Mouse (Mus musculus) activated CD4-positive, CD25-positive, alpha-beta regulatory T cell, adult 4 months (primary cell): ENCODE results near the gene Gm9833. TPM values are rescaled to one million over a fixed set of nuclear protein-coding genes. Genes with fewer than 3 reads are reported as not detected.
"Not testable (repeated sequence)": the region's sequence is repeated elsewhere in the genome, so short reads cannot be mapped to it uniquely, and the experiment has no call there.

Experiments used
- ATAC-seq: one replicate; pipeline ENCODE4 v1.8.0; 2017
- polyA plus RNA-seq, 2 experiments: library from polyadenylated mRNA; unstranded; fragments of 100-300 nt; shearing (Covaris generic); gene quantifications; one replicate each; pipeline ENCODE4 v1.2.1; 2017

The Gm9833 gene
- under 1 TPM in 1 of 2 experiments, not detected in 1; 0.54 TPM for polyA plus RNA-seq

DNA sequence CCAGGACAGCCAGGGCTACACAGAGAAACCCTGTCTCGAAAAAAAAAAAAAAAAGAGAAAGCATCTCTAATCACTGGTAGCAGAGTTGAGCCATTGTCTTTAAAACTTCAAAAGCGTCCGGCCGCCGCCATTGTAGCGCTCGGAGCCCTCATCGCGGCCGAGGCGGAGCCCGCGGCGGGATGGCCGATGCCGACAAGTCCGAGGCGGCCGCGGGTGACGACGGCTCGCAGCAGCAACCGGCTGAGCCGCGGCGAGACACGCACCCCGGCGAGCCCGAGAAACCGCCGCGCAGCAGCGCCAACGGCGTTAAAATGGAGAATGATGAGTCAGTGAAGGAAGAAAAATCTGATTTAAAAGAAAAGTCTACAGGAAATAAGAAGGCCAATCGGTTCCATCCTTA lies at the start of gene Gm9833:
Gene Gm9833 (plus strand): TSS at position 117 of the 400 bp plus-strand sequence.
- ATAC-seq: not testable (repeated sequence)

- no peak for ATAC-seq
Observed at GRCm38 (mm10) chr3:10070070-10070469, 17.8 kb upstream of the Gm9833 start.

GRCm38 (mm10) chr3:10075826-10076225 lies 12.1 kb upstream of the Gm9833 start:
- no peak for ATAC-seq

DNA sequence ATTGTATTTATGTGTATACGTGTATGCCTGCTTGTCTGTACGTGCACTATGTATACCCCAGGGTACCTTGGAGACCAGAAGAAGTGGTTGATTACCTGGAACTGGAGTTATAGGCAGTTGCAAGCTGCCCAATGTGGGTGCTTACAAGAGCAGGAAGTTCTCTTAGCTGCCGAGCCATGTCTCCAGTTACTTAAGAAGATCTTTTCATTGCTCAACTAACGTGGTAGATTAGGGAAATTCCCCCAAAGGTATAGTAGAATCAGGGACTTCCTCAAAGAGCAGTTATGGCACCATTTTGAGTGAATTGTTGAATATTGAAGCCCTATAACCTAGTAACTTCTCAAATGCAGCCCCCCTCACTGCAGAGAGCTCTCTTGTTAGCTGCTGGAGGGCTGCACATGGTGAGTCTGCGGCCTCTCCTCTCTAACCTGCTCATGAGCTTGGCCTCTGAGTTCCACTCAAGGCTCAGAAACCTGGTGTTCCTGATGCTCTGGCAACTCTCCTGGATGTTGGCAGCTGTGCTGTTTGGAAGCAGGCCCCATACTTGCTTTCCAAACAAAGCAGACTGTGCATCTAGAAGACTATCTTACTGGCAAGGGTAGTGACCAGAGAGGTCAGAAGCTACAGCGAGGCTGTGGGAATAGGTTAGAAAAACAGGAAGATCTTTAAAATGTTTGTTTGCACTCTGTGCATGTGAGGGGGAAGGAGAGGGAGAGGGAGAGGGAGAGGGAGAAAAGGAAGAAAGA lies 10.6 kb upstream of the Gm9833 start:
- no peak for ATAC-seq

DNA sequence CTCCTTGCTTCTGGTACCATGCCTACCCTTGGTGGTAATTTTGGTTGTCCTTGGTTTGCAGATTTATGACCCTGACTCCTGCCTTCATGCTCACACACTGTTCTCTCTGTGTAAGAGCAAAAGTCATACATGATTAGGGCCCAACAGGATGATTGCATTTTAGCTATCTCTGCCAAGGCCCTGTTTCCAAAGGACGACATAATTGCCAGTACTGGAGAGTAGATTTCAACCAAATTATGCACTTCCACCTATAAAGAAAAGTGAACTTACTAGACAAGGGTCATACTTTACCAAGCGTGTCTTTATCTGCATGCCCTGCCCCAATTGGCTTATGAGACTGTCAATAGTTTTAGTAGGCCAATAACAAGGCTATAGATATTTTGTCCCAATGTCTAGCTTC lies 9.8 kb upstream of the Gm9833 start:
- ATAC-seq: no peak

- ATAC-seq: no peak
Observed at GRCm38 (mm10) chr3:10081336-10081735, 6.6 kb upstream of the Gm9833 start.

- ATAC-seq: no peak
Observed at GRCm38 (mm10) chr3:10081911-10082541, 5.9 kb upstream of the Gm9833 start.

- no peak for ATAC-seq
Observed at GRCm38 (mm10) chr3:10082545-10083062, 5.3 kb upstream of the Gm9833 start.

GRCm38 (mm10) chr3:10084102-10084501 lies 3.8 kb upstream of the Gm9833 start:
- no peak for ATAC-seq

GRCm38 (mm10) chr3:10085396-10086119 lies 2.4 kb upstream of the Gm9833 start:
- no peak for ATAC-seq

DNA sequence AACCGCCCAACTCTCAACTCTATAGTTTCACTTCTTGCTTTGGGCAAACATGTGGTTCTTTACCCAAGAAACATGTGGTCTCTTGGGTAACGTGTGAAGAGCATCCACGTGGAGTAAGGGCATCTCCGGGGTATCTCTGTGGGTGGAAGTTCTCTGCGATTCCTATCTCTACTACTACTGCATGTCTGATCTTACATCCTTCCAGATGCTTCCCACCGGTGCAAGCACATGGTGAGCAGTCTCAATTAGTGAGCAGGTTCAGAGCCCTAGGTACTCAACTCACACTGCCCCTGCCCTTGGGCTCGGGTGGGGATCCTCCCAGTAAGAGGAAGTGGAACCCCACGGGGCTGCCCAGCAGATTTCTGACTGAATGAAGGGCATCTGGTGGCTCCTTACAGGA lies 399 bp upstream of the Gm9833 start:
- ATAC-seq: no peak

- ATAC-seq: no peak
Observed at GRCm38 (mm10) chr3:10091616-10092140, 3.8 kb downstream of the Gm9833 start.

- no peak for ATAC-seq
Observed at GRCm38 (mm10) chr3:10092499-10092898, 4.6 kb downstream of the Gm9833 start.

DNA sequence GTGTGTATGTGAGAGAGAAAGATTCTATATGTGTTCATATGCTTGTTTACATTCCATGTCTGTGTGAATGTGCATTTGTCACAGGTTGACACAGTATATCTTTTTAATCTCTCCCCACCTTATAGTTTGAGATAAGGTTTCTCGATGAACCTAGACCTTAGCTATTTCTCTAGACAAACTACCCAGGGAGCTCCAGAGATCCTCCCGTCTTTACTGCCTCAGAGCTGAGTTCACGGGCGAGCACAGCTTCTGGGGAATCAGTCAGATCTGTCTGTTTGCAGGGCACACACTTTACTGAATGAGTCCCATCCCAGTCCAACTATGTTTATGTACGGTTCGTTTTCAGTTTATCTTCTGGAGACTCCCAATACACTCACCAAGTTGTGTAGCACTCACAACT lies 5.0 kb downstream of the Gm9833 start:
- ATAC-seq: no peak

DNA sequence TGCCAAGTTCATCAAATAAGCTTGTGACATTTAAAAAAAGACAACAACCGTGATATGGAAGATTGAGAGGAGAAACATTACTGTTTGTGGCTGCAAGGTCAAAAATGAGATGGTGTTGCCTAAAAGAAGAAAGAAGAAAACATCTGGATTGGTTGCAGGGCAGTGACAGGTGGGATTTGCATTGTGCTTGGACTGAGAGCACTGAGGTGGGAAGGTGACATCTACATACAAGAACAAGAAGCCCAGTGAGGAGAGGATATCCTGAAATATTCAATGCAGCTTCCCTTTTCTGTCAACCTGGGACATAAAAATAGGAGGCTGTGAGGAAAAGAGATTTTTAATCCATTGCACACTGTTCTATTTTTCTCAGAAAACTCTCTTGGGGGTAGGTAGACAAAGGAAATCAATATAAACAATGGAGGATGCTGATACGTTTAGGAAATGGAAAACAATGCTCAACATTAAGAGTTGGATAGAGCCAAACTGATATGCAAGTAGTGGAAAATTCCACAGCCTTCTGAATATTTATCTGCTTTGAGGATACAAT lies 7.2 kb downstream of the Gm9833 start:
- ATAC-seq: no peak

- ATAC-seq: no peak
Observed at GRCm38 (mm10) chr3:10099756-10100155, 11.8 kb downstream of the Gm9833 start.

GRCm38 (mm10) chr3:10111570-10111969 lies 23.7 kb downstream of the Gm9833 start:
- no peak for ATAC-seq

GRCm38 (mm10) chr3:10112196-10112595 lies 24.3 kb downstream of the Gm9833 start:
- ATAC-seq: no peak

DNA sequence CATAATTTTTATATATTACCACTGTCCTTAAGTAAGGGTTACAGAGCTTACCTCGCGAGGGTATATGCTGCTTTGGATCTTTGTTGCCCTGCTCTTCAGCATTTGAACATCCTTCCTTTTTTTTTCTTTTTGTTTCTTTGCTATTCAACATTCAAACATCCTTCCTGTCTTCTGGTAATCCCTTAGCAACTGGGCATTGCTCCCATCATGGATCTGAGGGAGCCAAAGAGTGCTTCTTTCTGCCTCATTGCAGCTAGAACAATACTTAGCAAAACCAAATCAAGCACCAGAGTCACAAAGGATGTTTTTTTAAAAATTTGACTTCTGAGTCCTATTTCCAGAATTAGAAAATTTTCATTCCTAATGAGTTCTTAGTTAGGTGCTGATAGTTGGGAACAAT lies 24.8 kb downstream of the Gm9833 start:
- ATAC-seq: no peak

GRCm38 (mm10) chr3:10116531-10116930 lies 28.6 kb downstream of the Gm9833 start:
- ATAC-seq: no peak

DNA sequence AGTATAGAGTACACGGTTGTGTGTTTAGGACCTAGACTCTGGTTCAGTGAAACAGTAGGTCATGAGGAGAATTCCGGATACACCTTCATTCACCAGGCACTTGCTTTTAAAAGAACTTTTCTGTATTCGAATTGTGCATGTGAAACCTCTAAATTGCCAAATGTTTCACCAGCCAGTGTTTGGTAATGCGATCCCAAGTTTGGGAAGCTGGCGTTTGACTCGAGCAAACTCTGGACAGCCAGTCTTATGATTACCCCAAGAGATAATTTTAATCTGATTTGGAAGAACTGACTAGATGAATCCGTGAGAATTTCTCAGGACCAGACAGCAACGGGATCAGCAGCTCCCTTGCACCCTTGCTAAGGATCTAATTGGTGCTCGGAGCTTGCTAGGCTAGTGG lies 33.3 kb downstream of the Gm9833 start:
- ATAC-seq: no peak

DNA sequence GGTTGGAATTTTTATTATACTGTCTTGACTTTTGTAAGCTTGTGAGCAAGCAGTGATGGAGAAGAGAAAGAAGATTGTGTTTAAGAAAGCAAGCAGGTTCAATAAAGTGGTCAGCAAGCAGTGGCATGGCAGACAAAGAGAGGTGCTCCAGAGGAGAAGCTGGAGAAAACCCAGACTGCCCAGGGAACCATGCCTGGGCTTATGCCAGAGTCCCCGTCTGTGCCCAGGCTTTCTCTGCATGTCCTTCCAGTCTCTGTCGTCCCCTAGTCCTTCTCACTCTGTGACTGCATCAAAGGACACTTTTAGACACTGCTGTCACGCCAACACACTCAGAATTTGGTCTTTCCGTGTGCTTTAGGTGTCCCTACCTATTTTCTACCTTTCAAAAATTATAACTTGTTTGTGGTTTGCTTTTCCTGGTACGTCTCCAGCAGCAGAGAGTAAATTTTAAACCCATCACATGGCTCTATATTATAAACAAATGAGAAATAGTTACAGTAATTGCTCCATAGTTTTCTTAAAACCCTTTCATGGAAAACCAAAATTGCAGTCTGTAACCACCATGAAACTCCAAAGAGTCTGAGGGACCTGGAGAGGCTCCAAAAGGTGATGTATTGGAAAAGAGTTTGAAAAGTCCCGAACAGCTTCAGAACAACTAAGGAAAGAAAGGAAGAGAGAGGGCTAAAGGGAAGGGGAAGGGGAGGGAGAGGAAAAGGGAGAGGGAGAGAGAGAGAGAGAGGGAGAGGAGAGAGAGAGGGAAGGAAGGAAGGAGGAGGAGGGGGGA lies 34.2 kb downstream of the Gm9833 start:
- ATAC-seq: no peak
